24 mouse cellular contexts compared by ENCODE assay signal in the genomic region with DNA sequence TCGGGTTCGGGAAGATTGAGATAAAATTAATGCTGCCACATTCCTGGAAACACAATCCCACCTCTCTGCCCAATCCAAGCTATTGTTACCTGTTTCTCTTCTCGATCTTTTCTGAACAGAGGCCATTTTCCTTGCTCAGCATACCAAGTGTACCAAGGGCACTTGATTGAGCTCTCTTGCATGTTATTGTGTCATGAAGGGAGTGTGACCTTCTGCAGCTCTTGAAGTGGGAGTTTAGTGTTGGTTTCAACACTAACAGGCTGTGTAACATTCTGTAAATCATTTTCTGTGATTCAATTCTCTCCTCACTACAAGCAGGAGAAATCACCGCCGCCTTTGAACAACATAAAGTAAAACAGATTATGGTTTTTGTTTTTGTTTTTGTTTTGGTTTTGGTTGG. TPM values are rescaled to one million over a fixed set of nuclear protein-coding genes. Genes with fewer than 3 reads are reported as not detected.
A peak's percentile ranks its signal among the peaks of the same experiment; 100 is the strongest.
DNase-seq lines count a peak whose midpoint lies in the region; ATAC-seq and TF ChIP-seq lines count a peak whose summit lies in the region.
"Had no signal": no experiment of that assay in that cellular context is flagged by ENCODE, and none has a peak within 500 bp of the region (broad histone marks: within the 10 kb centered on the region; RNA-seq: fewer than 3 reads in every experiment).

No protein-coding gene starts in this region.

- no peaks in the 10 kb centered on the region for H3K36me3 ChIP-seq in kidney, embryonic 15.5 days
- no peaks in the 10 kb centered on the region for H3K36me3 ChIP-seq in lung, postnatal 0 days (ENCODE audit: insufficient read depth, low read length)
- H3K36me3 ChIP-seq: embryonic facial prominence, embryonic 13.5 days; embryonic facial prominence, embryonic 15.5 days; forebrain, embryonic 10.5 days; forebrain, embryonic 12.5 days had no signal

- no peak for DNase-seq in kidney, adult 11 months
- DNase-seq in lung, postnatal 0 days (ENCODE audit: low spot score): peak; percentile 74
- DNase-seq in lung, adult 2 months: no peak
- peak; percentile 33 for DNase-seq in lung, postnatal 36 days
- no peak for DNase-seq in lung, postnatal 4 days
- DNase-seq: adrenal gland, adult 8-10 months; adrenal gland, postnatal 14 days; cerebellum, adult 11 months; cerebellum, adult 18-20 months; cerebellum, adult 8-10 months; cerebellum, adult 9-11 months; cerebellum, postnatal 14 days; cerebellum, postnatal 36 days; embryo, embryonic 11 days had no signal

- no peak overlapping the region for H3K4me3 ChIP-seq in kidney, embryonic 15.5 days (replicated peaks)
- no peak overlapping the region for H3K4me3 ChIP-seq in lung, postnatal 0 days (ENCODE audit: low read depth, low read length)
- no peak overlapping the region for H3K4me3 ChIP-seq in lung, adult 2 months (replicated peaks; ENCODE audit: extremely low read depth, low read depth, low read length)
- H3K4me3 ChIP-seq: embryonic facial prominence, embryonic 13.5 days; embryonic facial prominence, embryonic 15.5 days; erythroblast, embryonic 14.5 days; forebrain, embryonic 10.5 days; forebrain, embryonic 12.5 days had no signal

- no peak for TF ChIP-seq POLR2A in lung, adult 2 months (IDR thresholded peaks at IDR 0.05; ENCODE audit: borderline replicate concordance, extremely low read depth, low read depth, low read length)

- no peak overlapping the region for H3K27ac ChIP-seq in kidney, embryonic 15.5 days
- H3K27ac ChIP-seq in lung, postnatal 0 days (ENCODE audit: low read length): no peak overlapping the region
- H3K27ac ChIP-seq: embryonic facial prominence, embryonic 13.5 days; embryonic facial prominence, embryonic 15.5 days; forebrain, embryonic 10.5 days; forebrain, embryonic 12.5 days had no signal

- H3K9ac ChIP-seq in kidney, embryonic 15.5 days: no peak overlapping the region
- H3K9ac ChIP-seq in lung, postnatal 0 days (replicated peaks; ENCODE audit: low read depth): no peak overlapping the region
- H3K9ac ChIP-seq: embryonic facial prominence, embryonic 13.5 days; embryonic facial prominence, embryonic 15.5 days; forebrain, embryonic 12.5 days had no signal

- H3K27me3 ChIP-seq in kidney, embryonic 15.5 days: no peaks in the 10 kb centered on the region
- no peaks in the 10 kb centered on the region for H3K27me3 ChIP-seq in lung, postnatal 0 days (replicated peaks; ENCODE audit: insufficient read depth, low read length)
- H3K27me3 ChIP-seq: embryonic facial prominence, embryonic 13.5 days; embryonic facial prominence, embryonic 15.5 days; forebrain, embryonic 12.5 days had no signal

- ATAC-seq in kidney, embryonic 15.5 days (replicated peaks; ENCODE audit: low FRiP score): 0 out of 2 replicates have a peak, but pooled peaks have one; percentile 56
- ATAC-seq in lung, postnatal 0 days: peak; percentile 73
- ATAC-seq: forebrain, embryonic 14.5 days; forebrain, embryonic 16.5 days had no signal

- WGBS in kidney, embryonic 15.5 days: 60% methylated on average over 5 of the region's 5 CpGs
- 79% methylated on average over 5 of the region's 5 CpGs for WGBS in lung, postnatal 0 days
- WGBS in lung, adult 2 months: 81% methylated on average over 5 of the region's 5 CpGs

- no peaks in the 10 kb centered on the region for H3K4me1 ChIP-seq in kidney, embryonic 15.5 days
- no peaks in the 10 kb centered on the region for H3K4me1 ChIP-seq in lung, postnatal 0 days (ENCODE audit: insufficient read depth, low read depth, low read length)
- H3K4me1 ChIP-seq in lung, adult 2 months (ENCODE audit: control insufficient read depth, insufficient read depth, low read length): no peaks in the 10 kb centered on the region
- H3K4me1 ChIP-seq: embryonic facial prominence, embryonic 13.5 days; embryonic facial prominence, embryonic 15.5 days; forebrain, embryonic 10.5 days; forebrain, embryonic 12.5 days had no signal

- no peaks in the 10 kb centered on the region for H3K9me3 ChIP-seq in kidney, embryonic 15.5 days (replicated peaks)
- H3K9me3 ChIP-seq in lung, postnatal 0 days (ENCODE audit: low read length): no peaks in the 10 kb centered on the region
- H3K9me3 ChIP-seq: embryonic facial prominence, embryonic 13.5 days; embryonic facial prominence, embryonic 15.5 days; forebrain, embryonic 10.5 days; forebrain, embryonic 12.5 days had no signal

- no peak for TF ChIP-seq CTCF in lung, postnatal 0 days (IDR thresholded peaks at IDR 0.05)
- TF ChIP-seq CTCF in lung, adult 2 months (IDR thresholded peaks at IDR 0.05; ENCODE audit: insufficient read depth, low read length): no peak

- TF ChIP-seq EP300 in lung, postnatal 0 days (IDR thresholded peaks at IDR 0.05): peak; percentile 43; the same call in 1 of the 2 replicates

- H3K4me2 ChIP-seq in kidney, embryonic 15.5 days: no peak overlapping the region
- H3K4me2 ChIP-seq in lung, postnatal 0 days (replicated peaks; ENCODE audit: low read depth, low read length): no peak overlapping the region
- H3K4me2 ChIP-seq: embryonic facial prominence, embryonic 13.5 days; embryonic facial prominence, embryonic 15.5 days; forebrain, embryonic 12.5 days had no signal

RNA-seq across cellular contexts. Expression of gene Il1rap, which starts 7.3 kb away (rescaled TPM):
- 11.1 and 11.2 TPM in 2 replicates for polyA plus RNA-seq in kidney, embryonic 15.5 days (2015; fragmentation: Nextera tagmentation; extraction: Ambion mirVana)
- polyA plus RNA-seq in lung, postnatal 0 days (2015; fragmentation: Nextera tagmentation; extraction: Ambion mirVana): 7.4 and 7.8 TPM in 2 replicates
- 4.6 and 7.1 TPM in 2 replicates for polyA plus RNA-seq in lung, adult 2 months (2012; rRNA removed)

RNA-seq across cellular contexts. Expression of gene Tmem207, which starts 47.6 kb away (rescaled TPM):
- not detected in 2 replicates for polyA plus RNA-seq in kidney, embryonic 15.5 days (2015; fragmentation: Nextera tagmentation; extraction: Ambion mirVana)
- not detected in 2 replicates for polyA plus RNA-seq in lung, postnatal 0 days (2015; fragmentation: Nextera tagmentation; extraction: Ambion mirVana)
- not detected in 2 replicates for polyA plus RNA-seq in lung, adult 2 months (2012; rRNA removed)
- polyA plus RNA-seq: C2C12; embryonic facial prominence, embryonic 11.5 days; embryonic facial prominence, embryonic 13.5 days; embryonic facial prominence, embryonic 15.5 days; erythroblast, embryonic 14.5 days; forebrain, embryonic 10.5 days; forebrain, embryonic 14.5 days; forebrain, embryonic 16.5 days had no signal

Comparison
In these comparisons a context has a peak if more than half of its experiments do, and no peak if none do; other contexts are left out.
1. DNase-seq: peak in lung, postnatal 0 days (single experiment) and lung, postnatal 36 days (single experiment); none in kidney, adult 11 months (single experiment), lung, adult 2 months (single experiment) and lung, postnatal 4 days (0 of 2).